Mouse (Mus musculus) heart, adult 2 months (tissue): ENCODE measurements around the gene Ubiad1.

ENCODE experiments used
- EP300 ChIP-seq: fragments of 200-500 bp; IDR thresholded peaks from 2 replicates; pipeline ENCODE4 v1.6.1; 2011; ENCODE audit warnings: low read depth, low read length, control low read depth; ENCODE audit not compliant: insufficient read depth
- POLR2A ChIP-seq: fragments of 200-500 bp; IDR thresholded peaks from 2 replicates; pipeline ENCODE4 v1.6.1; 2011; ENCODE audit warnings: mild to moderate bottlenecking, low read depth, low read length, control low read depth; ENCODE audit not compliant: insufficient read depth

GRCm38 (mm10) chr4:148395875-148396274 is 48.7 kb downstream of the Ubiad1 start:
- TF ChIP-seq EP300 (no peak), POLR2A (no peak)
